Mouse (Mus musculus): Measurements from ENCODE around the gene Tet3. TPM values are rescaled to one million over a fixed set of nuclear protein-coding genes. Genes with fewer than 3 reads are reported as not detected.

The Tet3 gene
- polyA plus RNA-seq, 1 experiment from 2014 or later = 56.5 TPM

GRCm38 (mm10) chr6:83464011-83464410 is 5.1 kb upstream of the Tet3 start:
- no peak for DNase-seq (ENCODE audit: low spot score)
- Histone ChIP-seq H3K9me3 (no peaks in the 10 kb centered on the region), H3K36me3 (no peaks in the 10 kb centered on the region), H3K4me3 (no peak overlapping the region), H3K27me3 (ENCODE audit: insufficient read depth, poor library complexity, severe bottlenecking) (no peaks in the 10 kb centered on the region), H3K4me1 (replicated peaks) (peaks cover 10% of the 10 kb centered on the region), H3K27ac (no peak overlapping the region)

- Histone ChIP-seq H3K4me1 (replicated peaks) (peaks cover 66% of the 10 kb centered on the region), H3K4me3 (peak overlapping the region; percentile 93), H3K9me3 (no peaks in the 10 kb centered on the region), H3K27me3 (ENCODE audit: insufficient read depth, poor library complexity, severe bottlenecking) (0 out of 2 replicates have a peak, but pooled peaks cover 4% of the 10 kb centered on the region), H3K36me3 (peaks cover 21% of the 10 kb centered on the region), H3K27ac (peak overlapping the region; percentile 100)
- 3% methylated on average over 33 of the region's 33 CpGs for WGBS
- peak; percentile 34 for DNase-seq (ENCODE audit: low spot score)
Observed at GRCm38 (mm10) chr6:83456984-83457810, 1.7 kb downstream of the Tet3 start.

DNA sequence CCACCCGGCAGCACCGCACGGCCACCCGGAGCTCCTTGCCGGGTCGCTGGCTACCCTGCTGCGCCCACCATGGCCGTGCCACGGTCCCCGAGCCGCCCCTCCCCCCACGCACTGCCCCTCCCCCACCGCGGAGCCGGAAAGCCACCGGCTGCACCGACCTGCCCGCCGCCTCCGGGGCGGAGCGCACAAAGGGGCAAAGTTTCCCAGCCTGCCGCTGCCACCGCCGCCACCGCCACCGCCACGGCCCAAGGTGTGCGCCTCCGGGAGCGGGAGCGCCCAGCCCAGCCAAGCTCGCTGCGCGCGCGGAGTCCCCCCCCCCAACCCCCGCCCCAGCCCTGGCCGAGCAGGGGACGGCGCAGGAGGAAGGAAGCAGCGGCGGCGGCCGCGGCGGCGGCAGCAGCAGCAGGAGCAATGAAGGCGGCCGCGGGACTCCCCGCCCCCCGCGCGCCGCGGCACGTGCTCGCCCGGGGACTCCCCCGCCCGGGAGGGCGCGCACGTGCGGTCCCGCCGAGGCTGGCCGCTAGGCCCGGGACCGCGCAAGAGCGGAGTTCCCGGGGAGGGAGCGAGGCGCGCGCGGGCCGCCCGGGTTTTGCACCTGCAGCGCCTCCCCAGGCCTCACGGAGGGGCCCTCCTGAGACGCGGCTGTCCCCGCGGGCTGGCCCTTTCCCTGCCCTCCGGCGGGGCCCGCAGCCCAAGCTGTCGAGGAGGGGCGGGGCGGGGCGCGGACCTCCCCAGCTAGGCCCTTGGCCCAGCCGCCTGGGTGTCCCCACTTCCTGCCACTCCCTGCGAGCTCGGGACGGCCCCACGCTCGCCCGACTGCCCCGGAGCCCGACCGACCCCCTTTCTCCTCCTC is 2.5 kb downstream of the Tet3 start:
- DNase-seq (ENCODE audit: low spot score) = peak; percentile 80
- H3K4me1 ChIP-seq (replicated peaks) = peaks cover 75% of the 10 kb centered on the region
- 0% methylated on average over 91 of the region's 105 CpGs for WGBS
- peak overlapping the region; percentile 100 for H3K27ac ChIP-seq
- H3K4me3 ChIP-seq = peak overlapping the region; percentile 93
- H3K36me3 ChIP-seq = peaks cover 29% of the 10 kb centered on the region
- H3K9me3 ChIP-seq = no peaks in the 10 kb centered on the region
- H3K27me3 ChIP-seq (ENCODE audit: insufficient read depth, poor library complexity, severe bottlenecking) = 0 out of 2 replicates have a peak, but pooled peaks cover 4% of the 10 kb centered on the region

GRCm38 (mm10) chr6:83455328-83456130 is 3.4 kb downstream of the Tet3 start:
- 1% methylated on average over 40 of the region's 41 CpGs for WGBS
- peak overlapping the region; percentile 93 for H3K4me3 ChIP-seq

GRCm38 (mm10) chr6:83453706-83454105 is 5.2 kb downstream of the Tet3 start:
- Histone ChIP-seq H3K4me1 (replicated peaks) (peaks cover 95% of the 10 kb centered on the region), H3K36me3 (peaks cover 55% of the 10 kb centered on the region), H3K4me3 (peak overlapping the region; percentile 93), H3K27ac (peak overlapping the region; percentile 59), H3K9me3 (no peaks in the 10 kb centered on the region), H3K27me3 (ENCODE audit: insufficient read depth, poor library complexity, severe bottlenecking) (0 out of 2 replicates have a peak, but pooled peaks cover 4% of the 10 kb centered on the region)
- 50% methylated on average over 11 of the region's 11 CpGs for WGBS
- DNase-seq (ENCODE audit: low spot score) = peak; percentile 35

More at GRCm38 (mm10) chr6:83455328-83456130, 3.4 kb downstream of the Tet3 start:
- Histone ChIP-seq H3K27ac (peak overlapping the region; percentile 100), H3K9me3 (no peaks in the 10 kb centered on the region), H3K36me3 (peaks cover 36% of the 10 kb centered on the region), H3K27me3 (ENCODE audit: insufficient read depth, poor library complexity, severe bottlenecking) (0 out of 2 replicates have a peak, but pooled peaks cover 4% of the 10 kb centered on the region), H3K4me1 (replicated peaks) (peaks cover 83% of the 10 kb centered on the region)
- DNase-seq (ENCODE audit: low spot score) = no peak

GRCm38 (mm10) chr6:83450451-83451303 is 8.2 kb downstream of the Tet3 start:
- H3K4me3 ChIP-seq = no peak overlapping the region
- H3K36me3 ChIP-seq = peaks cover 85% of the 10 kb centered on the region
- H3K27ac ChIP-seq = no peak overlapping the region
- H3K4me1 ChIP-seq (replicated peaks) = peaks cover 89% of the 10 kb centered on the region
- no peaks in the 10 kb centered on the region for H3K27me3 ChIP-seq (ENCODE audit: insufficient read depth, poor library complexity, severe bottlenecking)
- 77% methylated on average over 9 of the region's 9 CpGs for WGBS
- no peak for DNase-seq (ENCODE audit: low spot score)
- H3K9me3 ChIP-seq = no peaks in the 10 kb centered on the region

GRCm38 (mm10) chr6:83449440-83449839 is 9.4 kb downstream of the Tet3 start:
- whole genome bisulfite sequencing = 84% methylated on average over 3 of the region's 3 CpGs
- Histone ChIP-seq H3K27ac (no peak overlapping the region), H3K9me3 (no peaks in the 10 kb centered on the region), H3K27me3 (ENCODE audit: insufficient read depth, poor library complexity, severe bottlenecking) (no peaks in the 10 kb centered on the region), H3K36me3 (peaks cover 92% of the 10 kb centered on the region), H3K4me3 (no peak overlapping the region), H3K4me1 (replicated peaks) (peaks cover 89% of the 10 kb centered on the region)
- DNase-seq (ENCODE audit: low spot score) = no peak

- Histone ChIP-seq H3K36me3 (peaks cover 90% of the 10 kb centered on the region), H3K4me1 (replicated peaks) (peaks cover 89% of the 10 kb centered on the region), H3K27me3 (ENCODE audit: insufficient read depth, poor library complexity, severe bottlenecking) (no peaks in the 10 kb centered on the region), H3K27ac (no peak overlapping the region), H3K4me3 (no peak overlapping the region), H3K9me3 (no peaks in the 10 kb centered on the region)
- WGBS = 86% methylated on average over 4 of the region's 4 CpGs
- no peak for DNase-seq (ENCODE audit: low spot score)
Observed at GRCm38 (mm10) chr6:83448911-83449310, 10.0 kb downstream of the Tet3 start.

GRCm38 (mm10) chr6:83447031-83447430 is 11.9 kb downstream of the Tet3 start:
- DNase-seq (ENCODE audit: low spot score) = no peak
- 83% methylated on average over 7 of the region's 7 CpGs for WGBS
- no peaks in the 10 kb centered on the region for H3K9me3 ChIP-seq
- no peaks in the 10 kb centered on the region for H3K27me3 ChIP-seq (ENCODE audit: insufficient read depth, poor library complexity, severe bottlenecking)
- peaks cover 89% of the 10 kb centered on the region for H3K4me1 ChIP-seq (replicated peaks)
- no peak overlapping the region for H3K27ac ChIP-seq
- peaks cover 82% of the 10 kb centered on the region for H3K36me3 ChIP-seq
- no peak overlapping the region for H3K4me3 ChIP-seq

- Histone ChIP-seq H3K9me3 (no peaks in the 10 kb centered on the region), H3K4me3 (no peak overlapping the region), H3K36me3 (peaks cover 71% of the 10 kb centered on the region), H3K27ac (no peak overlapping the region), H3K4me1 (replicated peaks) (peaks cover 89% of the 10 kb centered on the region), H3K27me3 (ENCODE audit: insufficient read depth, poor library complexity, severe bottlenecking) (no peaks in the 10 kb centered on the region)
- DNase-seq (ENCODE audit: low spot score) = no peak
- WGBS = 93% methylated on average over 2 of the region's 2 CpGs
Observed at GRCm38 (mm10) chr6:83445796-83446195, 13.1 kb downstream of the Tet3 start.

DNA sequence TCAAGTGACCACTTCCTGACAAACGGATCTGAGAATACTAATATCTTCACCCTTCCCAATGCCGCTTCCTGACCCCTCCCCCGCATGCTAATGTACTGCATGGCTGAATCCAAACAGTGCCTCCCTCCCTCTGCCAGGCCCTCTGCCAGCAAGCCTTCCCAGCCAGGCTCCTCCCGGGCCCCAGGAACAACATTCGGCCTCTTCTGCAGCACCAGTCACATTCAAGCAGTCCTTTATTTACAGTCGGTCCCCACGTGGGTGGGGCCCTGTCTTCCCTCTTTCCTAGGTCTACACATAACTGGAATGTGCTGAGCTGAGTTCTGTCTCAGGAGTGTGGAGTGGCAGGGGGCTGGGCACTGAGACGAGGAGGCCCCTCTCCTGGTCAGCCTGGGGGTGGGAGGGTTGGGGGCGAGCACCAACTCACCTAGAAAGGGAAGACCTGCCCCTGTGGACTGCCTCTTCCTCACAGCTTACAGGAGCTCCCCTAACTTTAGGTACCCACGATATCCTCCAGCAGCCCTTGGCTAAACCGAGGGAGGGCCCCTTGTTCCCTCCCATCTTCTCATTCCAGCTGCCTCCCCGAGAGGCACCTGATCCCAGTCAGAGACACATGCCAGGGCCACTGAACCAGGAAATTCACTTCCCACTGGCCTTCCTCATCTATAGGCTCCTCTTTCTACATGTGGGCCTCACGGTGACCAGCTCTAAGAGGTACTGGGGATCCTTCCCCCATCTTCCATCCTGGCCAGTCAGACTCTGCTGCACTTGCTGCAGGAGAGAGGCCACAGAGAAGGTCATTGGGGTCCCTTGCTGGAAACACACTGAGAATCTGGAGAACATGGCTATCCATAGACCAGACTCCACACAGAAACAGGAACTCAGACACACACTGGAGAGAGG is 15.2 kb downstream of the Tet3 start:
- Histone ChIP-seq H3K9me3 (no peaks in the 10 kb centered on the region), H3K36me3 (peaks cover 62% of the 10 kb centered on the region), H3K27me3 (ENCODE audit: insufficient read depth, poor library complexity, severe bottlenecking) (no peaks in the 10 kb centered on the region), H3K4me1 (replicated peaks) (peaks cover 89% of the 10 kb centered on the region), H3K4me3 (peak overlapping the region; percentile 31), H3K27ac (peak overlapping the region; percentile 70)
- 11% methylated on average over 13 of the region's 13 CpGs for WGBS
- peak; percentile 46 for DNase-seq (ENCODE audit: low spot score)

Data from hindbrain, embryonic 10.5 days (tissue).